Mouse (Mus musculus): ENCODE data around the gene Dlgap1. TPM values are rescaled to one million over a fixed set of nuclear protein-coding genes. Genes with fewer than 3 reads are reported as not detected.

Gene Dlgap1
- polyA plus RNA-seq, 1 experiment = 0.06 TPM

GRCm38 (mm10) chr17:70629653-70630378 lies 660.9 kb downstream of the Dlgap1 start:
- no peak for DNase-seq (ENCODE audit: low read depth in 1 of 2, low spot score in 2 of 2)
- Histone ChIP-seq H3K27ac (ENCODE audit: insufficient read depth, low read length) (no peak overlapping the region), H3K27me3 (ENCODE audit: control insufficient read depth, insufficient read depth, low read length) (no peaks in the 10 kb centered on the region), H3K4me1 (ENCODE audit: control insufficient read depth, insufficient read depth, insufficient read length) (no peaks in the 10 kb centered on the region), H3K36me3 (ENCODE audit: control insufficient read depth, insufficient read depth, low read length) (no peaks in the 10 kb centered on the region), H3K4me3 (ENCODE audit: extremely low read depth, insufficient read depth, insufficient read length) (no peak overlapping the region)
- TF ChIP-seq POLR2A (IDR thresholded peaks at IDR 0.05; ENCODE audit: low read depth, low read length) (no peak), CTCF (IDR thresholded peaks at IDR 0.05; ENCODE audit: extremely low read depth, insufficient read depth, insufficient read length, insufficient replicate concordance) (no peak)
- 71% methylated on average over 6 of the region's 6 CpGs for WGBS

DNA sequence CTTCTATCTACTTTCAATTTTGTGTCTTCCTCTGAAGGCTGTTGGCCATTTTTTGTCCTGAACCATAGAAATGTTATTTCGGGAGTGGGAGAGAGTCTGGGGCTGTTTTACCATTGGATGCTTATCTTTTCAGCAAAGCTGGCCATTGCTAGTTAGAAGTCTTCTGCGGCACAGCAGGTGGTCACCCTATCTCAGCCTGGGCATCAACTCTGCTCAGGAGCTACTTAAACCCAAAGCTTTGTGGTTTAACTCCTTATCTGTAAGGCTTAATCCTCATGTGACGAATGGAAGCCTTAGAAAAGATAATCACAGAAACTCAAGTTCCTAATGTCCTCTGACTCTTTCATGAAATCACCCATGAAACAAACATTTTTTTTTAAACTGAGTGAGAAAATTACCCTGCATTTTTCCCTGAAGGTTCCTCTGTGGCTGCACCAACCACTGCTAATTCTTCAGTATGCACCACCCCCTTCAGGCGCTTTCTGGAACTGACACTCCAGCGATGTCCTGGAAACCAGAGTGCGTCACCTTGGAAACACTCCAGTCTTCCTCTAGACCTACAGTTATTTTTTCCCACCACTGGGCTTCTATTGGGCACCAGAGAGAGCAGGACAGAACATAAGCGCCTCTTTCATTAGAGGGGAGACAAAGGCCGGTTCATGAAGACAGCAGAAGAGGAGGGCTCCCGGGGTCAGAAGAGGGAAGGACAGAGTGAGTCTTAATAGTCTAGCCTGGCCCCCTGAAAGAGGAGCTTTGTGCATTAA lies 664.5 kb downstream of the Dlgap1 start:
- no peak for DNase-seq (ENCODE audit: low read depth in 1 of 2, low spot score in 2 of 2)
- WGBS = 35% methylated on average over 9 of the region's 9 CpGs
- no peak for TF ChIP-seq POLR2A (IDR thresholded peaks at IDR 0.05; ENCODE audit: low read depth, low read length)
- no peak for TF ChIP-seq CTCF (IDR thresholded peaks at IDR 0.05; ENCODE audit: extremely low read depth, insufficient read depth, insufficient read length, insufficient replicate concordance)
- Histone ChIP-seq H3K27ac (ENCODE audit: insufficient read depth, low read length) (no peak overlapping the region), H3K36me3 (ENCODE audit: control insufficient read depth, insufficient read depth, low read length) (no peaks in the 10 kb centered on the region), H3K27me3 (ENCODE audit: control insufficient read depth, insufficient read depth, low read length) (no peaks in the 10 kb centered on the region), H3K4me3 (ENCODE audit: extremely low read depth, insufficient read depth, insufficient read length) (no peak overlapping the region), H3K4me1 (ENCODE audit: control insufficient read depth, insufficient read depth, insufficient read length) (no peaks in the 10 kb centered on the region)

DNA sequence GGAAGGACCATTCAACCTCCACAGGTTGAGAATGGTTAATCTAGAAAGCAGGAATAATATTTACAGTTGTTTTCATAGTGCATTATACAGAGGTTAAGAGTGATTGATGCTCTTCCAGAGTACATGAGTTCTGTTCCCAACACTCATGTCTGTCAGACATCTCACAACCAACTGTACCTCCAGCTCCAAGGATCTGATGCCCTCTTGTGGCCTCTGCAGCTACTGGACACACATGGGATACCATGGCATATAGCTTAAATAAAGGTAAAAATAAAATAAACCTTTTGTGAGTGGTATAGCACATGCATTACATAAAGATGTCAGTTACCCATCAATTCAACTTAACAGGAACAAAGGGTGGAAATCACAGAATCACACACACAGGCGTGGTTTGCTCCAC lies 674.3 kb downstream of the Dlgap1 start:
- H3K27me3 ChIP-seq (ENCODE audit: control insufficient read depth, insufficient read depth, low read length) = no peaks in the 10 kb centered on the region
- no peak overlapping the region for H3K4me3 ChIP-seq (ENCODE audit: extremely low read depth, insufficient read depth, insufficient read length)
- TF ChIP-seq CTCF (IDR thresholded peaks at IDR 0.05; ENCODE audit: extremely low read depth, insufficient read depth, insufficient read length, insufficient replicate concordance) (no peak), POLR2A (IDR thresholded peaks at IDR 0.05; ENCODE audit: low read depth, low read length) (no peak)

GRCm38 (mm10) chr17:70646641-70647040 lies 677.8 kb downstream of the Dlgap1 start:
- H3K4me1 ChIP-seq (ENCODE audit: control insufficient read depth, insufficient read depth, insufficient read length) = no peaks in the 10 kb centered on the region
- no peaks in the 10 kb centered on the region for H3K27me3 ChIP-seq (ENCODE audit: control insufficient read depth, insufficient read depth, low read length)
- WGBS = 46% methylated on average over 4 of the region's 4 CpGs
- H3K27ac ChIP-seq (ENCODE audit: insufficient read depth, low read length) = no peak overlapping the region
- no peak for DNase-seq (ENCODE audit: low read depth in 1 of 2, low spot score in 2 of 2)
- no peak overlapping the region for H3K4me3 ChIP-seq (ENCODE audit: extremely low read depth, insufficient read depth, insufficient read length)
- no peaks in the 10 kb centered on the region for H3K36me3 ChIP-seq (ENCODE audit: control insufficient read depth, insufficient read depth, low read length)
- TF ChIP-seq CTCF (IDR thresholded peaks at IDR 0.05; ENCODE audit: extremely low read depth, insufficient read depth, insufficient read length, insufficient replicate concordance) (no peak), POLR2A (IDR thresholded peaks at IDR 0.05; ENCODE audit: low read depth, low read length) (no peak)

More for the DNA sequence above, 674.3 kb downstream of the Dlgap1 start:
- Histone ChIP-seq H3K4me1 (ENCODE audit: control insufficient read depth, insufficient read depth, insufficient read length) (no peaks in the 10 kb centered on the region), H3K36me3 (ENCODE audit: control insufficient read depth, insufficient read depth, low read length) (no peaks in the 10 kb centered on the region), H3K27ac (ENCODE audit: insufficient read depth, low read length) (no peak overlapping the region)
- no peak for DNase-seq (ENCODE audit: low read depth in 1 of 2, low spot score in 2 of 2)
- whole genome bisulfite sequencing = 68% methylated on average over 1 of the region's 1 CpGs

GRCm38 (mm10) chr17:70661382-70661781 lies 692.5 kb downstream of the Dlgap1 start:
- TF ChIP-seq CTCF (IDR thresholded peaks at IDR 0.05; ENCODE audit: extremely low read depth, insufficient read depth, insufficient read length, insufficient replicate concordance) = no peak
- no peak for TF ChIP-seq POLR2A (IDR thresholded peaks at IDR 0.05; ENCODE audit: low read depth, low read length)
- no peak for DNase-seq (ENCODE audit: low read depth in 1 of 2, low spot score in 2 of 2)
- Histone ChIP-seq H3K27me3 (ENCODE audit: control insufficient read depth, insufficient read depth, low read length) (no peaks in the 10 kb centered on the region), H3K4me1 (ENCODE audit: control insufficient read depth, insufficient read depth, insufficient read length) (no peaks in the 10 kb centered on the region), H3K27ac (ENCODE audit: insufficient read depth, low read length) (no peak overlapping the region), H3K4me3 (ENCODE audit: extremely low read depth, insufficient read depth, insufficient read length) (no peak overlapping the region), H3K36me3 (ENCODE audit: control insufficient read depth, insufficient read depth, low read length) (no peaks in the 10 kb centered on the region)
- WGBS = 75% methylated on average over 3 of the region's 3 CpGs

DNA sequence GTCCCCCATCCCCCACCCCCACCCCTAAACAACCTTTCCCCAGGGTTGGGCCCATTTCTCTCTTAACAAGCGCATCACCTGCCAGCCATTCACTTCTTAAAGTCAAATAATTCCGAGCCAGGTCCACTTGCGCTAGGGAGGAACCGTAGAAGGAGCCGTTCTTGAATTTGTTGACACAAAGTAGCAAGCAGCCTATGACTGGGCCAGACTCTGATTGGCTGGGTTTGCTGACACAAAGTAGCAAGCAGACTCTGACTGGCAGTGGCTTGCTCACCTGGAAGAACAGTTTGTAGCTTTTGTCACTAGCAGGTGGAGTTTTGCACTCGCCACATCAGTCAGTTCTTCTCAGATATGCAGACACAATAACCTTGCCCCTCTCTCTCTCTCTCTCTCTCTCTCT lies 695.1 kb downstream of the Dlgap1 start:
- H3K4me1 ChIP-seq (ENCODE audit: control insufficient read depth, insufficient read depth, insufficient read length) = no peaks in the 10 kb centered on the region
- 85% methylated on average over 6 of the region's 6 CpGs for WGBS
- no peak overlapping the region for H3K4me3 ChIP-seq (ENCODE audit: extremely low read depth, insufficient read depth, insufficient read length)
- DNase-seq (ENCODE audit: low read depth in 1 of 2, low spot score in 2 of 2) = no peak
- no peak for TF ChIP-seq POLR2A (IDR thresholded peaks at IDR 0.05; ENCODE audit: low read depth, low read length)
- TF ChIP-seq CTCF (IDR thresholded peaks at IDR 0.05; ENCODE audit: extremely low read depth, insufficient read depth, insufficient read length, insufficient replicate concordance) = no peak
- no peaks in the 10 kb centered on the region for H3K27me3 ChIP-seq (ENCODE audit: control insufficient read depth, insufficient read depth, low read length)
- no peak overlapping the region for H3K27ac ChIP-seq (ENCODE audit: insufficient read depth, low read length)
- H3K36me3 ChIP-seq (ENCODE audit: control insufficient read depth, insufficient read depth, low read length) = no peaks in the 10 kb centered on the region

All from spleen, adult 2 months (tissue).